Mouse (Mus musculus): ENCODE measurements around the gene Usp16. TPM values are rescaled to one million over a fixed set of nuclear protein-coding genes. Genes with fewer than 3 reads are reported as not detected.

The Usp16 gene
- total and polyA plus RNA-seq, 3 experiments, result 80.9 to 149 (median 85.6) TPM

DNA sequence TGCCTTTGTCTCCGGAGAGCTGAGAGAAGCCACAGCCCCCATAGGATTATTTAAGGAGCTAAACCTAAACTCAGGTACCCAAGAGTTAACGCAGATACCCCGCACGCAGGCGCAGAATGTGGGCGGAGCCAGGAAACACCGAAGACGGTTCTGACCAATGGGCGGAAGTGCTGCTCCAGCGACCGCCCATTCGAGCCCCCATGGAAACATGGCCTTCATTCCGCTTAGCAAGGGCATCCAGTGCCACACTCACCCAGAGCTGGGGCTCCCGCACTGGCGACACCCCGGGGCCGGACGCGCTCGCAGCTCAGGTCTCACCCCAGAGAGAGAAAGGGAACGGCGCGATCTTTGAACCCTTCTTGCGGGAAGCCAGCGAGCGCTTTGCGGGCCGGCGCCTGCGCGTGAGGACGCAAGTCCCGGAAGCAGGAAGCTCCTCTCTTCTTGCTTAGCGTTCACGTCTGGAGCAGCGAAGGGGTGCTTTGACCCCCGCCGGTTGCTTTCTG lies 14.3 kb upstream of the Usp16 start, which contains the start of gene Rwdd2b:
Gene Rwdd2b, minus strand, starts transcription at position 390 of the 503 bp plus-strand sequence.
- dilution Hi-C loops (cut with MboI; ENCODE audit: extremely low pct_ligation_motif_present, extremely low pct_unique_long_range_greater_than_20kb, low sequenced_read_pairs), result no loop called here
- DNase-seq (ENCODE audit: extremely low read depth), result peak; percentile 99
- Histone ChIP-seq H3K27ac (ENCODE audit: insufficient read depth, low read depth) (peak within 1 kb of the TSS; percentile 42), H3K9ac (ENCODE audit: insufficient read depth, low read depth) (peak within 1 kb of the TSS; percentile 65), H3K36me3 (replicated peaks in 1 of 2; ENCODE audit: control insufficient read depth in 1 of 2, insufficient read depth in 1 of 2, low read length in 1 of 2) (peaks cover 10 to 21% of the 10 kb centered on the region in 2 experiments), H3K4me2 (ENCODE audit: insufficient read depth, low read depth, poor library complexity, severe bottlenecking) (peak within 1 kb of the TSS; percentile 93), H3K27me3 (replicated peaks) (no peaks in the 10 kb centered on the region), H3K4me1 (ENCODE audit: control insufficient read depth in 1 of 2, insufficient read depth in 2 of 2) (peaks cover 3 to 23% of the 10 kb centered on the region in 2 experiments; a peak in 2 of 4 replicates), H3K79me2 (replicated peaks; ENCODE audit: control insufficient read depth, extremely low read depth, insufficient read depth, poor library complexity, severe bottlenecking) (no peaks in the 10 kb centered on the region), H3K9me3 (replicated peaks; ENCODE audit: low read length) (no peaks in the 10 kb centered on the region), H3K4me3 (replicated peaks in 1 of 3; ENCODE audit: low read depth in 2 of 3, low read length in 2 of 3, poor library complexity in 1 of 3) (peak within 1 kb of the TSS; percentile 63 to 83 (median 76))
- TF ChIP-seq HCFC1 (IDR thresholded peaks at IDR 0.05; ENCODE audit: low read depth, low read length) (peak; percentile 74), ZMIZ1 (IDR thresholded peaks at IDR 0.05; ENCODE audit: low read depth, low read length) (peak; percentile 46; the same call in 1 of the 2 replicates), MYC (IDR thresholded peaks at IDR 0.05; ENCODE audit: low read depth, low read length) (peak; percentile 15; the same call in 1 of the 2 replicates), CHD1 (IDR thresholded peaks at IDR 0.05; ENCODE audit: low read depth, low read length) (no peak), RCOR1 (conservative IDR thresholded peaks at IDR 0.05; ENCODE audit: low read depth, low read length) (no peak), JUN (IDR thresholded peaks at IDR 0.05; ENCODE audit: insufficient read depth, low read depth, low read length) (no peak), MXI1 (IDR thresholded peaks at IDR 0.05; ENCODE audit: low read depth, low read length) (peak; percentile 49; the same call in 1 of the 2 replicates), ETS1 (conservative IDR thresholded peaks at IDR 0.05; ENCODE audit: low read depth, low read length) (no peak), MAX (IDR thresholded peaks at IDR 0.05; ENCODE audit: low read length) (no peak; the same call in 1 of the 2 replicates), MEF2A (IDR thresholded peaks at IDR 0.05; ENCODE audit: borderline replicate concordance, low read depth, low read length) (peak; percentile 20; the same call in 1 of the 2 replicates), RAD21 (IDR thresholded peaks at IDR 0.05; ENCODE audit: low read depth, low read length) (no peak), NELFE (IDR thresholded peaks at IDR 0.05; ENCODE audit: low read depth, low read length) (peak; percentile 89), NRF1 (IDR thresholded peaks at IDR 0.05; ENCODE audit: low read depth, low read length) (peak; percentile 88), ELF1 (IDR thresholded peaks at IDR 0.05; ENCODE audit: low read depth, low read length) (peak; percentile 99), UBTF (IDR thresholded peaks at IDR 0.05; ENCODE audit: low read depth, low read length) (0 out of 2 replicates have a peak, but pooled peaks have one; percentile 33), KAT2A (IDR thresholded peaks at IDR 0.05; ENCODE audit: insufficient replicate concordance, low read length) (0 out of 2 replicates have a peak, but pooled peaks have one; percentile 5), CHD2 (IDR thresholded peaks at IDR 0.05; ENCODE audit: low read length) (peak; percentile 13; the same call in 1 of the 2 replicates), SIN3A (IDR thresholded peaks at IDR 0.05; ENCODE audit: low read length) (peak; percentile 71; the same call in 1 of the 2 replicates), USF2 (conservative IDR thresholded peaks at IDR 0.05; ENCODE audit: low read depth, low read length) (no peak), TCF12 (IDR thresholded peaks at IDR 0.05; ENCODE audit: low read depth, low read length) (peak; percentile 88), TBP (conservative IDR thresholded peaks at IDR 0.05; ENCODE audit: low read depth, low read length) (peak; percentile 84), IRF4 (IDR thresholded peaks at IDR 0.05; ENCODE audit: low read depth, low read length) (peak; percentile 21; the same call in 1 of the 2 replicates), POLR2AphosphoS2 (IDR thresholded peaks at IDR 0.05; ENCODE audit: low read depth, low read length) (peak; percentile 77; the same call in 1 of the 2 replicates), MAFK (IDR thresholded peaks at IDR 0.05; ENCODE audit: insufficient replicate concordance, low read length) (no peak), POLR2A (IDR thresholded peaks at IDR 0.05; ENCODE audit: low read depth, low read length) (peak; percentile 92)
- in situ Hi-C loops (cut with MboI; ENCODE audit: low pct_ligation_motif_present, low pct_unique_long_range_greater_than_20kb, low sequenced_read_pairs), result no loop called here
